Mouse (Mus musculus) splenic B cell, adult 2 months (primary cell): ENCODE results near the gene Xrcc4.

Experiments used
- DNase-seq: peaks from one replicate; pipeline ENCODE4 v3.0.0-alpha.2; 2011; ENCODE audit warnings: low read depth, low spot score
- H3K27me3 ChIP-seq: 2 replicates; pipeline ENCODE4 v1.6.1; 2012; ENCODE audit warnings: mild to moderate bottlenecking, low read length, moderate library complexity, mixed read lengths; ENCODE audit not compliant: control insufficient read depth, poor library complexity, insufficient read depth, severe bottlenecking
- H3K36me3 ChIP-seq: 2 replicates; pipeline ENCODE4 v1.6.1; 2012; ENCODE audit warnings: mild to moderate bottlenecking, low read length, moderate library complexity, mixed read lengths; ENCODE audit not compliant: control insufficient read depth, poor library complexity, insufficient read depth, severe bottlenecking

The Xrcc4 gene

DNA sequence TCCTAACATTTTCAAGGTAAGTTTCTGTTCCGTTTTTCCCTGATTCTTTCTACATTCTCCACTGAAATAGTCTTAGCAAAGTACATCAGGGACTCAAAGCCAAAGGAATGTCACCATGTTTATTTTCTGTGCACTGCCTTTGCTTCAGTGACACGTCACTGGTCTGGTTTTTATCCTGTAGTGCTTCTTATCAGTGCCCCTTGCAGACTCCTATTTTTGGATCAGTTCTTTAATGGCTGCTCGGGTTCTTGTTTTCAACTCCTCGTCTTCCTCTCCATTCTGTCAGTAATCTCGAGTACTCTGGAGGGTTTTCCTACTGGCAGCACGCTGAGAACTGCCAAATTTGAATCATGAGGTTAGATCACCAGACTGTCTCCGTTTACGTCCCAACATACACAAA is 77.2 kb downstream of the Xrcc4 start:
- no peaks in the 10 kb centered on the region for H3K36me3 ChIP-seq
- no peak for DNase-seq
- H3K27me3 ChIP-seq: no peaks in the 10 kb centered on the region

GRCm38 (mm10) chr13:90011129-90011528 is 78.3 kb downstream of the Xrcc4 start:
- H3K27me3 ChIP-seq: no peaks in the 10 kb centered on the region
- no peaks in the 10 kb centered on the region for H3K36me3 ChIP-seq
- DNase-seq: no peak

DNA sequence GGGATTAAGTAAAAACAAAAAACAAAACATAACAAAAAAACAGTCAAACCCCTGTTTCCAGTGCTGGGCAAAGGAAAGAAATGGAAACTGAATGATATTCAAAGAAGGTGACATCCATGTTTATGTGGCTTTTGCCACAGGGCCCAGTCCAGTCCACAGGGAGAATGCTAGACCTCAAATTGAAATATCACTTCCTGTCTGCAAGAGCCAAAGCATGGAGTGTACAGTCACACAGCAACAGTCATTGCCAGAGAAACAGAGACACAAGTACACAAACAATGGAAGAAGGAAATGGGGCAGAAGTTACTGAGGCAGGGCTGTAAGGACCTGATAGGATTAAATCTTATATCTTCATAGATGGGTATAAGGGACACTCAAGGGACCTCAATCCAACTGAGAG is 79.6 kb downstream of the Xrcc4 start:
- no peaks in the 10 kb centered on the region for H3K36me3 ChIP-seq
- DNase-seq: no peak
- H3K27me3 ChIP-seq: no peaks in the 10 kb centered on the region

- Histone ChIP-seq H3K27me3 (no peaks in the 10 kb centered on the region), H3K36me3 (no peaks in the 10 kb centered on the region)
- DNase-seq: no peak
Observed at GRCm38 (mm10) chr13:90005561-90005960, 83.8 kb downstream of the Xrcc4 start.

DNA sequence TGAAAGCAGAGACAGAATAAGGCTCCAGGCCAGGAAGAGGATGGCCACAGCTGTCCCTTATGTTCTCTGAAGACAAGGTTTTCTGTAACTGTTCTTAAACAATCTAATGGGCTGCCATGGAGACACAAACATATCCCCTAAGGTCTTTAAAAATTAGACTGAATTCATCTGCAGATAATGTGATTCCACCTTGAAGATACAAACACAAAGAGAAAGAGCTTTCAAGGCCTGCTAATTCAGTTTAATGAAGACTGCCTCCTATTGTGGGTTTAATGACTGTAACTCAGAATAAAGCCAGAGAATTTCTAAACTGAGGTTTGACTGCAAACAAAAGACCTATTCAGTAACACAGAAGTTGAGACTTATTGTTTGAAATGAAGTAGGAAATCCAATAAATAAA is 91.9 kb downstream of the Xrcc4 start:
- no peaks in the 10 kb centered on the region for H3K36me3 ChIP-seq
- DNase-seq: no peak
- H3K27me3 ChIP-seq: no peaks in the 10 kb centered on the region

GRCm38 (mm10) chr13:89986087-89986486 is 103.3 kb downstream of the Xrcc4 start:
- Histone ChIP-seq H3K36me3 (no peaks in the 10 kb centered on the region), H3K27me3 (no peaks in the 10 kb centered on the region)
- DNase-seq: no peak

- Histone ChIP-seq H3K27me3 (no peaks in the 10 kb centered on the region), H3K36me3 (no peaks in the 10 kb centered on the region)
- no peak for DNase-seq
Observed at GRCm38 (mm10) chr13:89970940-89971339, 118.5 kb downstream of the Xrcc4 start.

DNA sequence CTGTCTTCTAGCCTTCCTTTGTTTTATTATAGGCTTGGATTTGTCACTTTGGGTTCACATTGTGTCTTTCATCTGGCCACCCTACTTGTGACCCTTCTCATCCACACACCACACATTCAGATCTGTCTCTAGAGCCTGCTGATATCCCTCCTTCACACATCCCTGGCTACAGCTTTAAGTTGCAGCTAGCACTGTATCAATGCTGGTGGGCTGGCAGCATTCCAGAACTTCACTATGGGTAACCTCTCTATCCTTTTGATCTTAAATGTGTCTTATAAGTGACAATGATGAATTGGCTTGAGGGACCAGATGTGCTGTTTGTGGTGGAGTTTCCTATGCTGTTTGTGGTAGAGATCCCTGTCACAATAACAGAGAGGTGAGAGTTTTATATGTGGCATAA is 120.7 kb downstream of the Xrcc4 start:
- DNase-seq: no peak
- Histone ChIP-seq H3K36me3 (no peaks in the 10 kb centered on the region), H3K27me3 (no peaks in the 10 kb centered on the region)

DNA sequence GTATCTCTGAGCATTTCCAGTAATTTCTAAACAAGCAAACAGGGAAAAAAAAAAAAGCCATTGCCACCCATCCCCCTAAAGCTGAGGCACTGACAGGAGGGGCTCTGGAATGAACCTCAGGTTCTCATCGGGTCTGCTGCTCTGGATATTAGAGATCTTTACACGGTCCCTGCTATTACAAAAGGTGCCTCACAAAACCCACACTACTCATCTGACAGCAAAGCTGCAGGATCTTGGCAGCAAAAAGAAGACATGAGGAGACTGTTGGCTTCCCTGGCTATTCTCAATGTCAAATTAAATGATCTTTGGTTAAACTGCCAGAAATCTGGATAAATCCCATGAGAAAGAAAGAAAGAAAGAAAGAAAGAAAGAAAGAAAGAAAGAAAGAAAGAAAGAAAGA is 145.1 kb downstream of the Xrcc4 start:
- no peaks in the 10 kb centered on the region for H3K27me3 ChIP-seq
- no peaks in the 10 kb centered on the region for H3K36me3 ChIP-seq
- no peak for DNase-seq

GRCm38 (mm10) chr13:89929477-89929876 is 159.9 kb downstream of the Xrcc4 start:
- no peak for DNase-seq
- Histone ChIP-seq H3K36me3 (no peaks in the 10 kb centered on the region), H3K27me3 (no peaks in the 10 kb centered on the region)

DNA sequence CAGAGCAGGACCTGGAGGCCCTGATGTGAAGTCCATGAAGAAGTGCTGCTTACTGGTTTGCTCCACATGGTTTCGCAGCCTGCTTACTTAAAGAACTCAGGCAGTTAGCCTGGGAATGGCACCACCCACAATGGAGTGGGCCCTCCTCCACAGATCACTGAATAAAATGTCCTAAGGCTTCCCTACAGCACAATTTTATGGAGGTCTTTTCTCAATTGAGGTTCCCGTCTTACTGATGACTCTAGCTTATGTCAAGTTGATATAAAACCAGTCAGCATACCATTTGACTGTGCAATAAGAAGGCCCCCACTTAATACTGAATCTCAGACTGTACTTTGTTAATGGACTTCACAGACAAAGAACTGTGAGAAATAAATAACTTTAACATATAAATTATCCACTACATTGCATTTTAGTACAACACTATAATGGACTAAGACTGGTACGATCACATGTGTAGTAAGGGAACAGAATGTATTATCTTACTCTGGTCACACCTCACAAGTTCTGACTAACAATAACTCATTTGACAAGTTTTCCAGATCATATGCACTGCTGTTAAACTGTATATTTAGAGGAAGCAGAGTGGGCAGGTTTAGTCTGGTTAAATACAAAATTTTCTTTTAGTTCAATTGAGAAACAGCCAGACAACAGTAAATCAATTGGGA is 170.5 kb downstream of the Xrcc4 start:
- DNase-seq: no peak
- Histone ChIP-seq H3K27me3 (no peaks in the 10 kb centered on the region), H3K36me3 (no peaks in the 10 kb centered on the region)

DNA sequence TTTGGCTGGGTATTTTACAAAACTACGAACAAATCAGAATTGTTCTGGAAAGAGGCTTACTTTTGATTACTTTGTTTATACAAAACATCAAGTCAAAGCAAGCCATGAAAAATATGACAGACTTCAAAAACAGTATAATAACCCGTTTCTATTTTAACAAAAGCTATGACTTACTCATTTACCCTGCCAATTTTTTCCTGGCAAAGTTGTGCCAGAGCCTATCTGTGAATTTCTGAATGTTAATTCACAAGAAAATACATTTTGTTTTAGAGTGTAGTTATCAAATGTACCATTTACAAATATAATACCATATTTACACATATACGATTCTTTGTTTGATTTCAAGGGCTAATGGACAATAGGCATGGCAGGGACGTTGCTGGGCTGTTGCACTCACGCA is 175.1 kb downstream of the Xrcc4 start:
- no peak for DNase-seq
- H3K36me3 ChIP-seq: no peaks in the 10 kb centered on the region
- H3K27me3 ChIP-seq: no peaks in the 10 kb centered on the region

GRCm38 (mm10) chr13:89913891-89914290 is 175.5 kb downstream of the Xrcc4 start:
- DNase-seq: no peak
- no peaks in the 10 kb centered on the region for H3K36me3 ChIP-seq
- H3K27me3 ChIP-seq: no peaks in the 10 kb centered on the region

DNA sequence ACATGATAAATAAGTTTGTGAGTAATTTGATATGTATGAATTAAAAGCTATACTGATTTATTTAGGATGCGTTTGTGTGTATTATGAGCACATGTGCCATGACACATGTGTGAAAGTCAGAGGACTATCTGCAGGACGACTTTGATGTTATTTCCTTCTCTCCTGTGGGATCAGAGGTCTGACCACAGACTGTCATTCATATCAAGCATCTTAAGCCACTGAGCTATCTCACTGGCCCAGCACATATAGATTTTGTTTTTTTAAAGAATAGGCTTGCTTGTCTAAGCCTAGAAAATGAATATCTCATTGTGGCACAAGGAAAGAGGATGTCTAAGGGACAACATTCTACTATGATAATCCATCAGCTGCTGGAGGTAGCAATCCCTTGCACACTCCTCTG is 183.3 kb downstream of the Xrcc4 start:
- Histone ChIP-seq H3K27me3 (no peaks in the 10 kb centered on the region), H3K36me3 (no peaks in the 10 kb centered on the region)
- no peak for DNase-seq

- Histone ChIP-seq H3K27me3 (no peaks in the 10 kb centered on the region), H3K36me3 (no peaks in the 10 kb centered on the region)
- no peak for DNase-seq
Observed at GRCm38 (mm10) chr13:89899066-89899465, 190.3 kb downstream of the Xrcc4 start.

DNA sequence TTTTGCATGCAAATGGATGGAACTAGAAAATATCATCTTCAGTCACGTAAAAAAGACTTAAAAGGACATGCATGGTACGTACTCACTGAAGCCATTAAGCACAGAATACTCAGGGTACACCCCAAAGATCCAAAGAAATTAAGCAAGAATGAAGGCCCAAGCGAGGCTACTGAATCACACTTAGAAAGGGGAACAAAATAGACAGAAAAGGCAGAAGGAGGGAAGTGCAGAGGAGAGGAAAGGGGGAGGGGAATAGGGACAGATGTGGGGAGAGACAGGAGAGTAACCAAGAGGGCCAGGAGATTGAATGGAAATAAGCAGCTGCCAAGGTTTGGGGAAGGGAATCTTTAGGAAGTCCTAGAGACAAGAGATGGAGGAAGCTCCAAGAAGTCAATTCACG is 197.3 kb downstream of the Xrcc4 start:
- no peak for DNase-seq
- no peaks in the 10 kb centered on the region for H3K27me3 ChIP-seq
- no peaks in the 10 kb centered on the region for H3K36me3 ChIP-seq
